Mouse (Mus musculus): ENCODE results near the gene Saa2. TPM values are rescaled to one million over a fixed set of nuclear protein-coding genes. Genes with fewer than 3 reads are reported as not detected.
A peak's percentile ranks its signal among the peaks of the same experiment; 100 is the strongest.

The Saa2 gene
- total RNA-seq (2014; rRNA removed) (not detected in 2 replicates), polyA plus RNA-seq (2015; fragmentation: Nextera tagmentation; extraction: Ambion mirVana) (not detected in 2 replicates)

DNA sequence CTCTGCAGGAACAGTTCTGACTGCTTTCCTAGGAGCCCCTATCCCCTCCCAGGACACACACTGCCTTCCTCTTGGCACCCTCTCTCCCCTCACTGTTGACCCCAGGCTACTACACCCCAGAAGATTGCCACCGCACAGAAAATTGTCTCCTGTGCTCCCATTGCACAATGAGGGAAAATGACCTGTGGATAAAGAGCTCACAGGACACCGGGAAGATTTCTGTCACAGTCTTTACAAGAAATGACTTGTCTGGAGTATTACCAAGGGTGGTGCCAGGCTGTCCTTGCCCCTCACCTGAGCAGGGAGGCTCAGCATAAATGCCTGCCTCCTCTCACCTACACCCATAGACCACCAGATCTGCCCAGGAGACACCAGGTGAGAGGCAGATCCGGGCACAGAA is at the start of gene Saa2:
Gene Saa2, plus strand, starts transcription at position 301 of the 400 bp plus-strand sequence.
- no peak for TF ChIP-seq CTCF (IDR thresholded peaks at IDR 0.05; ENCODE audit: low read depth)
- Histone ChIP-seq H3K27me3 (ENCODE audit: insufficient read depth, low read length) (no peaks in the 10 kb centered on the region), H3K4me2 (ENCODE audit: low read depth) (no peak within 1 kb of the TSS), H3K27ac (ENCODE audit: low read depth, low read length) (no peak within 1 kb of the TSS), H3K9ac (no peak within 1 kb of the TSS), H3K9me3 (ENCODE audit: low read length) (no peaks in the 10 kb centered on the region), H3K4me3 (ENCODE audit: low read depth, low read length) (no peak within 1 kb of the TSS), H3K36me3 (ENCODE audit: insufficient read depth) (no peaks in the 10 kb centered on the region), H3K4me1 (ENCODE audit: insufficient read depth) (no peaks in the 10 kb centered on the region)
- WGBS, result 76% methylated on average over 3 of the region's 3 CpGs
- DNase-seq, result no peak
- ATAC-seq, result no peak

DNA sequence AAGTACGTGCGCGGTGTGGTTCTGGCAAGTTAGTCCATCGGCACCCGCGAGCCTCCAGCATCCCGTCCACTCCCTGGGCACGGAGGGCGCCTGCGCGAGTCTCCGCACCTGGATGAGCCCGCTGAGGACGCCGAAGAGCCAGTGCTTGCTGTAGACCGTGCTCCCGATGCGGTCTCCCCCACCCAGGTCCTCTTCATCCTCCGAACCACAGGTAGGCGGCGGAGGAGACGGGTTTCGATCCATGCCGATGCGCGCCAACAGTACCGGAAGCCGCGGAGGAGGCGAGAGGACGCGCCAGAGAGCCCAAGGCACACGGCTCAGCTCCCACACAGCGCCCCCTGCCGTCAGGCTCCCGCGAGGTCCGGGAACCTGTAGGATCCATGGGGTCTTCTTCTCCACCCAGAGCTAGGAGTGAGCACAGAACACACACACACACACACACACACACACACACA is 41.2 kb upstream of the Saa2 start, which contains the start of gene Saal1:
Gene Saal1, minus strand, starts transcription at position 291 of the 455 bp plus-strand sequence.
- peak within 1 kb of the TSS; percentile 88 for H3K27ac ChIP-seq (ENCODE audit: low read depth, low read length)
- no peaks in the 10 kb centered on the region for H3K27me3 ChIP-seq (ENCODE audit: insufficient read depth, low read length)
- H3K4me1 ChIP-seq (ENCODE audit: insufficient read depth), result peaks cover 7% of the 10 kb centered on the region
- H3K36me3 ChIP-seq (ENCODE audit: insufficient read depth), result peaks cover 18% of the 10 kb centered on the region
- peak within 1 kb of the TSS; percentile 80 for H3K4me3 ChIP-seq (ENCODE audit: low read depth, low read length)
- peak; percentile 95 for DNase-seq
- peak within 1 kb of the TSS; percentile 91 for H3K9ac ChIP-seq
- TF ChIP-seq CTCF (IDR thresholded peaks at IDR 0.05; ENCODE audit: low read depth), result peak; percentile 98
- H3K9me3 ChIP-seq (ENCODE audit: low read length), result no peaks in the 10 kb centered on the region
- 2% methylated on average over 38 of the region's 38 CpGs for whole genome bisulfite sequencing
- peak; percentile 98 for ATAC-seq
- peak within 1 kb of the TSS; percentile 47 for H3K4me2 ChIP-seq (ENCODE audit: low read depth)

DNA sequence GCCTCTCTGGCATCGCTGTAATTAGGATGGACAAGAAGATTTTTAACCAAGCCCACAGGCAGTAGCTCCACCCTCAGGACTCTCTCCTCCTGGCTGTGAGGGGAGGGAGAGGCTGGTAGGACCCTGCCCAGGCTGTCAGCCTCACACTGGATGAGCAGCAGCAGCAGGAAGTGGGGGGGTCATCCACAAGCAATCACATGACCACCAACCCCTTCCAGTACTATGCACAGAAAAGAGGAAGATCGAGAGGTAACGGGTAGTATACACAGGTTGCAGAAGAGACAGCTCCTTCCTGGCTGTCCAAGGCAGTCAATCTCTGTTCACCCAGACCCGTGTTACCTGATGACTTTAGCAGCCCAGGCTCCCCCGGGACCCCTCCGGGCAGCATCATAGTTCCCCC is 39.3 kb upstream of the Saa2 start:
- H3K4me3 ChIP-seq (ENCODE audit: low read depth, low read length), result no peak overlapping the region
- no peak overlapping the region for H3K27ac ChIP-seq (ENCODE audit: low read depth, low read length)
- peaks cover 7% of the 10 kb centered on the region for H3K4me1 ChIP-seq (ENCODE audit: insufficient read depth)
- WGBS, result 79% methylated on average over 6 of the region's 6 CpGs
- H3K9me3 ChIP-seq (ENCODE audit: low read length), result no peaks in the 10 kb centered on the region
- TF ChIP-seq CTCF (IDR thresholded peaks at IDR 0.05; ENCODE audit: low read depth), result no peak
- H3K4me2 ChIP-seq (ENCODE audit: low read depth), result no peak overlapping the region
- H3K27me3 ChIP-seq (ENCODE audit: insufficient read depth, low read length), result no peaks in the 10 kb centered on the region
- H3K36me3 ChIP-seq (ENCODE audit: insufficient read depth), result peaks cover 8% of the 10 kb centered on the region
- DNase-seq (no peak), ATAC-seq (no peak)
- H3K9ac ChIP-seq, result no peak overlapping the region

DNA sequence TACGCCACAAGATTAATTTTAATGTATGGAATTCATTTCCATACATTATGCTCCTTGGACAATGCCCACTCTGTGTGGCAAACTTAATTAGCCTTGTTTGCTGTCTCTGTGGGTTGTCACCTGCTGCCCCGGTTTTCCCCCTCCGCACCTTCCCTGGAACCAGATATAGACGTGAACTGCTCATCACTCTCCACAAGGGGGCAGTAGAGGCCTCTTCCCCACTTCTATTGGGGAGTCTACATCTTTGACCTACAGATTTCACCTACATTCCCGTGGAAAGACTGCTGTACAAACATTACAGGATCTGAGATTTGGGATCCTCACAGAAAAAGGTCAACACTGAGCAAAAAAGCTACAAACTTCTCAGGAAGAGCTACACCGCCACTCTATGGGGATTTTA is 37.1 kb upstream of the Saa2 start:
- Histone ChIP-seq H3K4me3 (ENCODE audit: low read depth, low read length) (no peak overlapping the region), H3K36me3 (ENCODE audit: insufficient read depth) (no peaks in the 10 kb centered on the region), H3K4me2 (ENCODE audit: low read depth) (no peak overlapping the region), H3K27ac (ENCODE audit: low read depth, low read length) (no peak overlapping the region), H3K27me3 (ENCODE audit: insufficient read depth, low read length) (no peaks in the 10 kb centered on the region), H3K9me3 (ENCODE audit: low read length) (no peaks in the 10 kb centered on the region), H3K4me1 (ENCODE audit: insufficient read depth) (peaks cover 3% of the 10 kb centered on the region; the same call in 1 of the 2 replicates), H3K9ac (no peak overlapping the region)
- peak; percentile 77 for TF ChIP-seq CTCF (IDR thresholded peaks at IDR 0.05; ENCODE audit: low read depth)
- peak; percentile 54 for DNase-seq
- 32% methylated on average over 6 of the region's 6 CpGs for WGBS
- no peak for ATAC-seq

DNA sequence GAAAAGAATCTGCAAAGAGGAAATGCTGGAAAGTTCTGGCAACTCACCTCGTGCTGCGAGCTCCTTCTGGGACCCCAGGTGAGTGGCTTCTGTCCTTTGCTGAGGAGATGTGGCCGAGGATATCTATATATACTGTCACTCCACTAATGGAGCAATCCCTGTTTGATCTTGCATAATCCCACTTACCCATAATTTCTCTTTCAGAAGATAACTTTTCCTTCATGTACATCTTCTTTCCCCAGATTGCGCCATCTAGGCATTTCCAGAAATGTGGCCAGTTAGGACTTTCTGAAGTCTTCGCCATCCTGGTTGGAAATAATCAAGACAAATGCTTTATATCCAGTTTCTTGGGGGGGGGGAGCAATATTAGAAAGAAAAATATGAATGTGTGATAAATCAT is 36.0 kb upstream of the Saa2 start, which contains the start of gene Saa3:
Gene Saa3, minus strand, starts transcription at position 101 of the 400 bp plus-strand sequence.
- no peak for ATAC-seq
- no peak within 1 kb of the TSS for H3K27ac ChIP-seq (ENCODE audit: low read depth, low read length)
- no peaks in the 10 kb centered on the region for H3K36me3 ChIP-seq (ENCODE audit: insufficient read depth)
- no peaks in the 10 kb centered on the region for H3K4me1 ChIP-seq (ENCODE audit: insufficient read depth)
- no peak for TF ChIP-seq CTCF (IDR thresholded peaks at IDR 0.05; ENCODE audit: low read depth)
- no peak within 1 kb of the TSS for H3K4me3 ChIP-seq (ENCODE audit: low read depth, low read length)
- WGBS, result 85% methylated on average over 5 of the region's 5 CpGs
- DNase-seq, result no peak
- H3K9me3 ChIP-seq (ENCODE audit: low read length), result no peaks in the 10 kb centered on the region
- no peaks in the 10 kb centered on the region for H3K27me3 ChIP-seq (ENCODE audit: insufficient read depth, low read length)
- H3K9ac ChIP-seq, result no peak within 1 kb of the TSS
- H3K4me2 ChIP-seq (ENCODE audit: low read depth), result no peak within 1 kb of the TSS

DNA sequence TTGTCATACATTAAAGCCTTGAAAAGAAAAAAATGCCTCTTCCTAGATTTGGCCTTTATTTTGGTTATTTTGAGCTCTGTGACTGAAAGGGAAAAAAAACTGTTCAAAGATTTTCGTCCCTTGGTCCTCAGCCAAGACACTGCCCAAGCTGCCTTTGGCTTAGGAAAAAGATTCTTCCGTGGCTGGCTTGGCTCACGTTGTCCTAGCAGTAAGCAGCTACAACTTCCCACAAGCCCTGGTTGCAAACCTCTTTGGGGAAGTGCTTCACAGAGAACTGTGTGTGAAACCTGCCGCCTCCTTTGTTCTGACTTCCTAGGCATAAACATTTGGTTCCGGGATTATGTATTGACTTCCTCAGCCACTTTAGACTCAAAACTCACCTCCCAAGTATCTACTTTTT is 34.7 kb upstream of the Saa2 start:
- no peak overlapping the region for H3K27ac ChIP-seq (ENCODE audit: low read depth, low read length)
- no peak overlapping the region for H3K4me2 ChIP-seq (ENCODE audit: low read depth)
- 54% methylated on average over 5 of the region's 5 CpGs for WGBS
- H3K9ac ChIP-seq, result no peak overlapping the region
- H3K4me3 ChIP-seq (ENCODE audit: low read depth, low read length), result no peak overlapping the region
- ATAC-seq, result no peak
- no peaks in the 10 kb centered on the region for H3K4me1 ChIP-seq (ENCODE audit: insufficient read depth)
- no peaks in the 10 kb centered on the region for H3K9me3 ChIP-seq (ENCODE audit: low read length)
- TF ChIP-seq CTCF (IDR thresholded peaks at IDR 0.05; ENCODE audit: low read depth), result no peak
- no peaks in the 10 kb centered on the region for H3K27me3 ChIP-seq (ENCODE audit: insufficient read depth, low read length)
- peak; percentile 16 for DNase-seq
- no peaks in the 10 kb centered on the region for H3K36me3 ChIP-seq (ENCODE audit: insufficient read depth)

DNA sequence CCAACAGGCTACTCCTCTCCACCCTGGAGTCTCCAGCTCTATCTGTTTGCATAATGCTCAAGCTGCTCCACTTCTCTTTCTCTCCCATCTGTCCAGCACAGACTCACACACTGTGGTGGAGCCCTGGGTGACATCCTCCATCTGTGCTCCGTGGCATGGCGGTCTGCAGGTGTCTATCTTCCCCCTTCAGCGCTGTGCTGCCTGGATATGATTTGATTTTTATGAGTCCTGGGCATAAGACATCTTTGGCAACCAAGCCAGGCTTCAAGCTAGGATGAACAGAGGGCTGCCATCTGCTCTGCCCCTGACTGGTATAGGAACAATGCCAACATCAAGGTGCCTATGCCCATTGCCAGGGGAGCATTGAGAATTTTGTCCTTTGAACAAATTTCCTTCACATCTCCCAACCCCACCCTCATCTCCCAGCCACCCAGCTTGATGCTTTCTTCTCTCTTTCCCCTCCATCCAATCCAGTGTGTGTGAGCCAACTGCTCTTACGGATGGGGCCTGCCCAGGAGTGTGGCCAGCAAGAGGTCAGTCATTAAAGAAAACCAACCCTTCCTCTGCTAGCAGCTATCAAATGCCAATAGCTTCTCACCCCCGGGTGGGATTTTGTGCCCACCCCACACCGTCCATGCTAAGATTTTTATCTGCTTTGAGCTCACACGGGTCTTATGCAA is 32.9 kb upstream of the Saa2 start:
- no peak overlapping the region for H3K4me3 ChIP-seq (ENCODE audit: low read depth, low read length)
- peak; percentile 56 for DNase-seq
- H3K36me3 ChIP-seq (ENCODE audit: insufficient read depth), result no peaks in the 10 kb centered on the region
- H3K9ac ChIP-seq, result no peak overlapping the region
- H3K27me3 ChIP-seq (ENCODE audit: insufficient read depth, low read length), result no peaks in the 10 kb centered on the region
- no peak overlapping the region for H3K4me2 ChIP-seq (ENCODE audit: low read depth)
- H3K27ac ChIP-seq (ENCODE audit: low read depth, low read length), result peak overlapping the region; percentile 15; the same call in 1 of the 2 replicates
- WGBS, result 59% methylated on average over 7 of the region's 7 CpGs
- no peaks in the 10 kb centered on the region for H3K9me3 ChIP-seq (ENCODE audit: low read length)
- no peak for TF ChIP-seq CTCF (IDR thresholded peaks at IDR 0.05; ENCODE audit: low read depth)
- peak; percentile 90 for ATAC-seq
- no peaks in the 10 kb centered on the region for H3K4me1 ChIP-seq (ENCODE audit: insufficient read depth)

Data from forebrain, postnatal 0 days (tissue).